Mouse (Mus musculus) small intestine, adult 10 weeks (tissue): Measurements from ENCODE around the gene Sh3rf1. TPM values are rescaled to one million over a fixed set of nuclear protein-coding genes. Genes with fewer than 3 reads are reported as not detected.

Source experiments
- polyA plus RNA-seq: library from polyadenylated mRNA; stranded (reverse); fragments of 350-450 nt; fragmentation: Illumina TruSeq; extraction: RNeasy Lipid Tissue Mini Kit (QIAGEN cat#74804); gene quantifications from one replicate; pipeline ENCODE4 v1.2.3, GENCODE M21; 2014; ENCODE audit warnings: low replicate concordance

Sh3rf1 gene
- 11.3 TPM for polyA plus RNA-seq

GRCm38 (mm10) chr8:61223729-61224379, at the start of gene Sh3rf1:
TSS of gene Sh3rf1 (plus strand) at chr8:61223872.

Other genes with a start within 250 kb of the Sh3rf1 start
- gene Clcn3, start 240.6 kb upstream of the Sh3rf1 start, polyA plus RNA-seq, result 179 TPM
- 18.3 TPM for gene Nek1, start 230.7 kb upstream of the Sh3rf1 start, polyA plus RNA-seq